Mouse (Mus musculus): ENCODE data around the gene Ankrd55. TPM values are rescaled to one million over a fixed set of nuclear protein-coding genes. Genes with fewer than 3 reads are reported as not detected.

Ankrd55 gene
- total and polyA plus RNA-seq, 3 experiments: not detected

GRCm38 (mm10) chr13:112331682-112332061 lies 43.4 kb downstream of the Ankrd55 start:
- Histone ChIP-seq H3K36me3 (ENCODE audit: control insufficient read depth in 1 of 2, insufficient read depth in 2 of 2, low read length in 2 of 2) (no peaks in the 10 kb centered on the region), H3K79me2 (ENCODE audit: control insufficient read depth, insufficient read depth, low read length, poor library complexity) (no peaks in the 10 kb centered on the region), H3K4me3 (ENCODE audit: control insufficient read depth in 1 of 2, insufficient read depth in 1 of 2, low read depth in 2 of 2, low read length in 2 of 2) (no peak overlapping the region), H3K27ac (ENCODE audit: control insufficient read depth, low read depth, low read length) (no peak overlapping the region), H3K4me1 (ENCODE audit: control insufficient read depth in 1 of 2, insufficient read depth in 2 of 2, low read length in 2 of 2) (no peaks in the 10 kb centered on the region), H3K27me3 (ENCODE audit: control insufficient read depth in 1 of 2, insufficient read depth in 2 of 2, low read length in 2 of 2) (peaks cover 6% of the 10 kb centered on the region in 2 experiments), H3K9me3 (replicated peaks; ENCODE audit: insufficient read depth, low read length) (no peaks in the 10 kb centered on the region), H3K9ac (ENCODE audit: control insufficient read depth, low read depth, low read length, poor library complexity, severe bottlenecking) (no peak overlapping the region)
- no peak for DNase-seq (ENCODE audit: low read depth, low spot score)
- no peak for TF ChIP-seq ZNF384 (IDR thresholded peaks at IDR 0.05; ENCODE audit: low read depth, low read length)
- no peak for TF ChIP-seq SMC3 (IDR thresholded peaks at IDR 0.05; ENCODE audit: low read depth, low read length)
- no peak for TF ChIP-seq NELFE (IDR thresholded peaks at IDR 0.05; ENCODE audit: low read depth, low read length)
- no peak for TF ChIP-seq RAD21 (IDR thresholded peaks at IDR 0.05; ENCODE audit: low read depth, low read length)
- TF ChIP-seq HCFC1 (IDR thresholded peaks at IDR 0.05; ENCODE audit: low read depth, low read length): no peak
- TF ChIP-seq NRF1 (IDR thresholded peaks at IDR 0.05; ENCODE audit: insufficient read depth, low read depth, low read length, poor library complexity, severe bottlenecking): no peak
- no peak for TF ChIP-seq USF2 (IDR thresholded peaks at IDR 0.05; ENCODE audit: borderline replicate concordance in 1 of 2, insufficient read depth in 1 of 2, low read depth in 1 of 2, low read length in 2 of 2)
- TF ChIP-seq MAFK (IDR thresholded peaks at IDR 0.05; ENCODE audit: borderline replicate concordance, low read depth, low read length): no peak
- TF ChIP-seq BHLHE40 (IDR thresholded peaks at IDR 0.05; ENCODE audit: borderline replicate concordance, low read depth, low read length): no peak
- no peak for TF ChIP-seq CHD2 (IDR thresholded peaks at IDR 0.05; ENCODE audit: low read length)
- TF ChIP-seq USF1 (IDR thresholded peaks at IDR 0.05; ENCODE audit: low read depth, low read length): no peak
- no peak for TF ChIP-seq RCOR1 (IDR thresholded peaks at IDR 0.05; ENCODE audit: low read depth, low read length)
- no peak for TF ChIP-seq ETS1 (IDR thresholded peaks at IDR 0.05; ENCODE audit: low read depth, low read length)
- no peak for TF ChIP-seq GATA1 (IDR thresholded peaks at IDR 0.05; ENCODE audit: low read depth, low read length)
- no peak for TF ChIP-seq KAT2A (conservative IDR thresholded peaks at IDR 0.05; ENCODE audit: low read depth, low read length)
- TF ChIP-seq MEF2A (IDR thresholded peaks at IDR 0.05; ENCODE audit: extremely low read depth, insufficient replicate concordance, low read depth, low read length, poor library complexity, severe bottlenecking): no peak
- TF ChIP-seq CTCF (IDR thresholded peaks at IDR 0.05 in 2 of 3, conservative IDR thresholded peaks at IDR 0.05 in 1 of 3; ENCODE audit: control insufficient read depth in 1 of 3, insufficient read depth in 1 of 3, low read depth in 2 of 3, low read length in 3 of 3, poor library complexity in 1 of 3, severe bottlenecking in 1 of 3): no peak

- no peak overlapping the region for H3K4me3 ChIP-seq (ENCODE audit: control insufficient read depth in 1 of 2, insufficient read depth in 1 of 2, low read depth in 2 of 2, low read length in 2 of 2)
- no peak overlapping the region for H3K27ac ChIP-seq (ENCODE audit: control insufficient read depth, low read depth, low read length)
- H3K36me3 ChIP-seq (ENCODE audit: control insufficient read depth in 1 of 2, insufficient read depth in 2 of 2, low read length in 2 of 2): no peaks in the 10 kb centered on the region
- H3K9ac ChIP-seq (ENCODE audit: control insufficient read depth, low read depth, low read length, poor library complexity, severe bottlenecking): no peak overlapping the region
- peaks cover 6% of the 10 kb centered on the region in 2 experiments for H3K27me3 ChIP-seq (ENCODE audit: control insufficient read depth in 1 of 2, insufficient read depth in 2 of 2, low read length in 2 of 2)
- no peak for TF ChIP-seq ZC3H11A (IDR thresholded peaks at IDR 0.05; ENCODE audit: low read depth, low read length)
- TF ChIP-seq POLR2AphosphoS2 (IDR thresholded peaks at IDR 0.05; ENCODE audit: low read length): no peak
- TF ChIP-seq GABPA (IDR thresholded peaks at IDR 0.05; ENCODE audit: low read depth, low read length): no peak
- no peak for TF ChIP-seq ELF1 (IDR thresholded peaks at IDR 0.05; ENCODE audit: low read depth, low read length)
- no peak for TF ChIP-seq ZNF384 (IDR thresholded peaks at IDR 0.05; ENCODE audit: low read depth, low read length)
- no peak for TF ChIP-seq TCF12 (IDR thresholded peaks at IDR 0.05; ENCODE audit: low read depth, low read length)
- TF ChIP-seq MXI1 (IDR thresholded peaks at IDR 0.05; ENCODE audit: low read depth, low read length): no peak
- TF ChIP-seq CTCF (IDR thresholded peaks at IDR 0.05 in 2 of 3, conservative IDR thresholded peaks at IDR 0.05 in 1 of 3; ENCODE audit: control insufficient read depth in 1 of 3, insufficient read depth in 1 of 3, low read depth in 2 of 3, low read length in 3 of 3, poor library complexity in 1 of 3, severe bottlenecking in 1 of 3): no peak
- no peak for TF ChIP-seq KAT2A (conservative IDR thresholded peaks at IDR 0.05; ENCODE audit: low read depth, low read length)
- no peak for TF ChIP-seq JUND (IDR thresholded peaks at IDR 0.05; ENCODE audit: low read depth, low read length)
- TF ChIP-seq GATA1 (IDR thresholded peaks at IDR 0.05; ENCODE audit: low read depth, low read length): no peak
- no peak for TF ChIP-seq CHD1 (IDR thresholded peaks at IDR 0.05; ENCODE audit: low read depth, low read length)
- TF ChIP-seq SMC3 (IDR thresholded peaks at IDR 0.05; ENCODE audit: low read depth, low read length): no peak
- TF ChIP-seq ZKSCAN1 (IDR thresholded peaks at IDR 0.05; ENCODE audit: low read depth, low read length): no peak
- TF ChIP-seq USF2 (IDR thresholded peaks at IDR 0.05; ENCODE audit: borderline replicate concordance in 1 of 2, insufficient read depth in 1 of 2, low read depth in 1 of 2, low read length in 2 of 2): no peak
- TF ChIP-seq TAL1 (IDR thresholded peaks at IDR 0.05; ENCODE audit: low read length): no peak
- no peak for TF ChIP-seq MYB (IDR thresholded peaks at IDR 0.05; ENCODE audit: low read depth, low read length)
- no peak for TF ChIP-seq NRF1 (IDR thresholded peaks at IDR 0.05; ENCODE audit: insufficient read depth, low read depth, low read length, poor library complexity, severe bottlenecking)
- TF ChIP-seq MAX (IDR thresholded peaks at IDR 0.05; ENCODE audit: low read length): no peak
- TF ChIP-seq UBTF (IDR thresholded peaks at IDR 0.05; ENCODE audit: borderline replicate concordance, insufficient read depth, low read depth, low read length): no peak
- H3K9me3 ChIP-seq (replicated peaks; ENCODE audit: insufficient read depth, low read length): no peaks in the 10 kb centered on the region
- DNase-seq (ENCODE audit: low read depth, low spot score): no peak
- no peaks in the 10 kb centered on the region for H3K79me2 ChIP-seq (ENCODE audit: control insufficient read depth, insufficient read depth, low read length, poor library complexity)
- no peaks in the 10 kb centered on the region for H3K4me1 ChIP-seq (ENCODE audit: control insufficient read depth in 1 of 2, insufficient read depth in 2 of 2, low read length in 2 of 2)
Observed at GRCm38 (mm10) chr13:112335531-112335930, 47.3 kb downstream of the Ankrd55 start.
